In the genomic region with DNA sequence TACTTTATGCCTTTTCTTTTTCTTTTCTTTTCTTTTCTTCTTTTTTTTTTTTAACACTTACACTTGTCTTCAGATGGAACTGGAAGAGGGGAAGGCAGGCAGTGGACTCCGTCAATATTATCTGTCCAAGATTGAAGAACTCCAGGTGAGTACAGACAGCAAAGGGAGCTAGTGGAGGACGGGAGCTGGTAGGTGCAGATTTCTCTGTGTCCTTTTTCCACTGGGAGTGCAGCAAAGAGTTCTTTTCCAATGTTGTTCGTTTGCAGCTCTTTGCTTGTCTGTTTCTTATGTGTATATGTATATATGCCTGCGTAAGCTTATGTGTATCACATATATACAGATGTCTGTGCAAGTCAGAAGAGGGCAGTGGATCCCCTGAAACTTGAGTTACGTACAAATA, we compare ENCODE assay signal across 8 mouse cellular contexts. TPM values are rescaled to one million over a fixed set of nuclear protein-coding genes. Genes with fewer than 3 reads are reported as not detected.
DNase-seq lines count a peak whose midpoint lies in the region; ATAC-seq and TF ChIP-seq lines count a peak whose summit lies in the region.

No protein-coding gene starts in this region.

- H3K4me3 ChIP-seq in embryonic facial prominence, embryonic 10.5 days = peak overlapping the region; percentile 82
- peak overlapping the region; percentile 81 for H3K4me3 ChIP-seq in intestine, embryonic 14.5 days (ENCODE audit: low read depth, low read length)
- peak overlapping the region; percentile 92 for H3K4me3 ChIP-seq in lung, adult 2 months (replicated peaks; ENCODE audit: extremely low read depth, low read depth, low read length)

- 69% methylated on average over 5 of the region's 5 CpGs for WGBS in embryonic facial prominence, embryonic 10.5 days
- WGBS in intestine, embryonic 14.5 days = 56% methylated on average over 5 of the region's 5 CpGs
- WGBS in lung, adult 2 months = 59% methylated on average over 5 of the region's 5 CpGs

- peaks cover 25% of the 10 kb centered on the region for H3K4me1 ChIP-seq in embryonic facial prominence, embryonic 10.5 days
- peaks cover 18% of the 10 kb centered on the region for H3K4me1 ChIP-seq in intestine, embryonic 14.5 days (replicated peaks; ENCODE audit: control insufficient read depth, insufficient read depth, low read length)
- no peaks in the 10 kb centered on the region; the same call in 1 of the 2 replicates for H3K4me1 ChIP-seq in lung, adult 2 months (ENCODE audit: control insufficient read depth, insufficient read depth, low read length)

- peak overlapping the region; percentile 92 for H3K27ac ChIP-seq in embryonic facial prominence, embryonic 10.5 days (replicated peaks)
- no peak overlapping the region; the same call in 1 of the 2 replicates for H3K27ac ChIP-seq in intestine, embryonic 14.5 days (ENCODE audit: low read depth)

- H3K9me3 ChIP-seq in embryonic facial prominence, embryonic 10.5 days = no peaks in the 10 kb centered on the region
- H3K9me3 ChIP-seq in intestine, embryonic 14.5 days (ENCODE audit: control insufficient read depth, low read length) = no peaks in the 10 kb centered on the region

- peak overlapping the region; percentile 82 for H3K9ac ChIP-seq in intestine, embryonic 14.5 days (ENCODE audit: low read length)

- TF ChIP-seq POLR2A in lung, adult 2 months (IDR thresholded peaks at IDR 0.05; ENCODE audit: borderline replicate concordance, extremely low read depth, low read depth, low read length) = no peak

- no peak for ATAC-seq in intestine, embryonic 14.5 days (replicated peaks; ENCODE audit: low FRiP score, low TSS enrichment, low read depth)

- H3K27me3 ChIP-seq in embryonic facial prominence, embryonic 10.5 days (replicated peaks; ENCODE audit: low read depth, poor library complexity, severe bottlenecking) = no peaks in the 10 kb centered on the region
- H3K27me3 ChIP-seq in intestine, embryonic 14.5 days (replicated peaks; ENCODE audit: control insufficient read depth, insufficient read depth, low read length) = no peaks in the 10 kb centered on the region

- H3K4me2 ChIP-seq in intestine, embryonic 14.5 days (ENCODE audit: low read length) = peak overlapping the region; percentile 93

- DNase-seq in heart, adult 11 months = peak; percentile 80
- no peak for DNase-seq in heart, postnatal 4 days
- no peak for DNase-seq in embryonic facial prominence, embryonic 10.5 days (ENCODE audit: low spot score)
- DNase-seq in intestine, embryonic 14.5 days (ENCODE audit: low spot score) = no peak
- no peak for DNase-seq in lung, adult 2 months
- no peak for DNase-seq in ovary, adult 18-20 months (ENCODE audit: low spot score)
- DNase-seq in right cerebral cortex, postnatal 4 days = no peak
- DNase-seq in urinary bladder, adult 2 months (ENCODE audit: low spot score) = no peak

- H3K36me3 ChIP-seq in embryonic facial prominence, embryonic 10.5 days (replicated peaks) = peaks cover 76% of the 10 kb centered on the region
- H3K36me3 ChIP-seq in intestine, embryonic 14.5 days (ENCODE audit: control insufficient read depth, insufficient read depth, low read length) = peaks cover 50% of the 10 kb centered on the region

- TF ChIP-seq CTCF in lung, adult 2 months (IDR thresholded peaks at IDR 0.05; ENCODE audit: insufficient read depth, low read length) = no peak

RNA-seq across cellular contexts. Expression of gene Psmc5, which starts 0.8 kb away (rescaled TPM):
- total RNA-seq in heart, postnatal 4 days (2021) = 100 to 1,000 TPM; 112 TPM
- polyA plus RNA-seq in embryonic facial prominence, embryonic 10.5 days (2016; fragmentation: Nextera tagmentation; extraction: Ambion mirVana) = 419 and 430 TPM in 2 replicates
- polyA plus RNA-seq in intestine, embryonic 14.5 days (2014; fragmentation: Nextera tagmentation; extraction: Ambion mirVana) = 248 and 256 TPM in 2 replicates
- 28.4 and 50.0 TPM in 2 replicates for polyA plus RNA-seq in lung, adult 2 months (2012; rRNA removed)
- 152 and 156 TPM in 2 replicates for polyA plus RNA-seq in urinary bladder, adult 2 months (2012; rRNA removed)

RNA-seq across cellular contexts. Expression of gene Ftsj3, which starts 0.9 kb away (rescaled TPM):
- total RNA-seq in heart, postnatal 4 days (2021) = 10 to 100 TPM; 28.4 to 29.8 TPM
- polyA plus RNA-seq in embryonic facial prominence, embryonic 10.5 days (2016; fragmentation: Nextera tagmentation; extraction: Ambion mirVana) = 85.3 and 92.0 TPM in 2 replicates
- 65.1 and 69.9 TPM in 2 replicates for polyA plus RNA-seq in intestine, embryonic 14.5 days (2014; fragmentation: Nextera tagmentation; extraction: Ambion mirVana)
- polyA plus RNA-seq in lung, adult 2 months (2012; rRNA removed) = 7.0 and 10.0 TPM in 2 replicates
- 26.7 and 27.0 TPM in 2 replicates for polyA plus RNA-seq in urinary bladder, adult 2 months (2012; rRNA removed)

RNA-seq across cellular contexts. Expression of gene Smarcd2, which starts 16.0 kb away (rescaled TPM):
- total RNA-seq in heart, postnatal 4 days (2021) = 10 to 100 TPM; 20.2 to 20.3 TPM
- 35.9 and 37.1 TPM in 2 replicates for polyA plus RNA-seq in embryonic facial prominence, embryonic 10.5 days (2016; fragmentation: Nextera tagmentation; extraction: Ambion mirVana)
- 64.4 and 72.4 TPM in 2 replicates for polyA plus RNA-seq in intestine, embryonic 14.5 days (2014; fragmentation: Nextera tagmentation; extraction: Ambion mirVana)
- 107 and 125 TPM in 2 replicates for polyA plus RNA-seq in lung, adult 2 months (2012; rRNA removed)
- polyA plus RNA-seq in urinary bladder, adult 2 months (2012; rRNA removed) = 105 and 110 TPM in 2 replicates

RNA-seq across cellular contexts. Expression of gene Tcam1, which starts 19.7 kb away (rescaled TPM):
- not detected for total RNA-seq in heart, postnatal 4 days (2021)
- 0.21 and 0.28 TPM in 2 replicates for polyA plus RNA-seq in embryonic facial prominence, embryonic 10.5 days (2016; fragmentation: Nextera tagmentation; extraction: Ambion mirVana)
- polyA plus RNA-seq in intestine, embryonic 14.5 days (2014; fragmentation: Nextera tagmentation; extraction: Ambion mirVana) = 0.16 and 0.26 TPM in 2 replicates
- polyA plus RNA-seq in lung, adult 2 months (2012; rRNA removed) = 0.05 and 0.06 TPM in 2 replicates
- 0.11 and 0.19 TPM in 2 replicates for polyA plus RNA-seq in urinary bladder, adult 2 months (2012; rRNA removed)

RNA-seq across cellular contexts. Expression of gene Ddx42, which starts 40.0 kb away (rescaled TPM):
- total RNA-seq in heart, postnatal 4 days (2021) = 10 to 100 TPM; 42.8 to 44.2 TPM
- 107 and 108 TPM in 2 replicates for polyA plus RNA-seq in embryonic facial prominence, embryonic 10.5 days (2016; fragmentation: Nextera tagmentation; extraction: Ambion mirVana)
- 66.5 and 80.8 TPM in 2 replicates for polyA plus RNA-seq in intestine, embryonic 14.5 days (2014; fragmentation: Nextera tagmentation; extraction: Ambion mirVana)
- polyA plus RNA-seq in lung, adult 2 months (2012; rRNA removed) = 8.8 and 13.3 TPM in 2 replicates
- polyA plus RNA-seq in urinary bladder, adult 2 months (2012; rRNA removed) = 29.2 and 34.3 TPM in 2 replicates
